Mouse (Mus musculus) bone marrow, adult 2 months (tissue): ENCODE measurements at regions not wholly inside any gene's neighbourhood (a gene's known extent, or its start where the extent isn't known, plus 50 kb on each side); places are given as distances from the start of the nearest gene placed in this dataset.

ENCODE experiments used
- CTCF ChIP-seq: fragments of 200-500 bp; IDR thresholded peaks from 2 replicates; pipeline ENCODE4 v1.5.1; 2011; ENCODE audit warnings: low read length, control low read depth; ENCODE audit not compliant: control insufficient read depth, insufficient read depth
- POLR2A ChIP-seq: fragments of 200-500 bp; IDR thresholded peaks from 2 replicates; pipeline ENCODE4 v1.6.1; 2011; ENCODE audit warnings: low read depth, mild to moderate bottlenecking, control low read depth, low read length, borderline replicate concordance; ENCODE audit not compliant: control insufficient read depth

- no peak for TF ChIP-seq CTCF
- TF ChIP-seq POLR2A, result no peak
Measured at GRCm38 (mm10) chr16:95168349-95168748, 89.0 kb upstream of the Kcnj15 start.
